Mouse (Mus musculus): Measurements from ENCODE around the gene Gm28230. TPM values are rescaled to one million over a fixed set of nuclear protein-coding genes. Genes with fewer than 3 reads are reported as not detected.

The Gm28230 gene
- total and polyA plus RNA-seq, 2 experiments from 2014 or later = not detected

- DNase-seq (ENCODE audit: low spot score) (no peak), ATAC-seq (ENCODE audit: low FRiP score) (no peak)
- Histone ChIP-seq H3K36me3 (ENCODE audit: insufficient read depth, low read length) (no peaks in the 10 kb centered on the region), H3K9me3 (ENCODE audit: low read length) (no peaks in the 10 kb centered on the region), H3K27me3 (ENCODE audit: insufficient read depth, low read length) (peaks cover 92% of the 10 kb centered on the region), H3K27ac (ENCODE audit: low read depth, low read length) (no peak within 1 kb of the TSS), H3K4me3 (ENCODE audit: low read depth, low read length) (peak within 1 kb of the TSS; percentile 19; the same call in 1 of the 2 replicates), H3K4me2 (ENCODE audit: low read depth, low read length, poor library complexity, severe bottlenecking) (peak within 1 kb of the TSS; percentile 28; the same call in 1 of the 2 replicates), H3K9ac (replicated peaks; ENCODE audit: low read length, poor library complexity, severe bottlenecking) (no peak within 1 kb of the TSS), H3K4me1 (ENCODE audit: insufficient read depth, low read length) (no peaks in the 10 kb centered on the region)
- no peak for TF ChIP-seq CTCF (IDR thresholded peaks at IDR 0.05)
- under 1% methylated on average over 65 of the region's 65 CpGs for WGBS
These were observed 14.6 kb upstream of the Gm28230 start, which contains the start of the genes Hoxd3 and Hoxd4 for GRCm38 (mm10) chr2:74711721-74712621. Hoxd3 (plus strand) TSS chr2:74711927. Hoxd4 (plus strand) TSS chr2:74711929.

GRCm38 (mm10) chr2:74713239-74714150 lies 13.0 kb upstream of the Gm28230 start:
- ATAC-seq (ENCODE audit: low FRiP score) = no peak
- Histone ChIP-seq H3K4me1 (ENCODE audit: insufficient read depth, low read length) (no peaks in the 10 kb centered on the region), H3K27me3 (ENCODE audit: insufficient read depth, low read length) (peaks cover 93% of the 10 kb centered on the region), H3K9ac (replicated peaks; ENCODE audit: low read length, poor library complexity, severe bottlenecking) (no peak overlapping the region), H3K9me3 (ENCODE audit: low read length) (no peaks in the 10 kb centered on the region), H3K4me2 (ENCODE audit: low read depth, low read length, poor library complexity, severe bottlenecking) (no peak overlapping the region), H3K4me3 (ENCODE audit: low read depth, low read length) (no peak overlapping the region), H3K27ac (ENCODE audit: low read depth, low read length) (no peak overlapping the region), H3K36me3 (ENCODE audit: insufficient read depth, low read length) (no peaks in the 10 kb centered on the region)
- no peak for TF ChIP-seq CTCF (IDR thresholded peaks at IDR 0.05)
- no peak for DNase-seq (ENCODE audit: low spot score)
- WGBS = 4% methylated on average over 19 of the region's 19 CpGs

GRCm38 (mm10) chr2:74714156-74714789 lies 12.3 kb upstream of the Gm28230 start:
- no peaks in the 10 kb centered on the region for H3K36me3 ChIP-seq (ENCODE audit: insufficient read depth, low read length)
- TF ChIP-seq CTCF (IDR thresholded peaks at IDR 0.05) = no peak
- no peaks in the 10 kb centered on the region for H3K9me3 ChIP-seq (ENCODE audit: low read length)
- H3K27me3 ChIP-seq (ENCODE audit: insufficient read depth, low read length) = peaks cover 93% of the 10 kb centered on the region
- no peak overlapping the region for H3K4me3 ChIP-seq (ENCODE audit: low read depth, low read length)
- H3K4me1 ChIP-seq (ENCODE audit: insufficient read depth, low read length) = no peaks in the 10 kb centered on the region
- ATAC-seq (ENCODE audit: low FRiP score) (no peak), DNase-seq (ENCODE audit: low spot score) (no peak)
- no peak overlapping the region for H3K4me2 ChIP-seq (ENCODE audit: low read depth, low read length, poor library complexity, severe bottlenecking)
- no peak overlapping the region for H3K9ac ChIP-seq (replicated peaks; ENCODE audit: low read length, poor library complexity, severe bottlenecking)
- WGBS = 4% methylated on average over 18 of the region's 18 CpGs
- no peak overlapping the region for H3K27ac ChIP-seq (ENCODE audit: low read depth, low read length)

GRCm38 (mm10) chr2:74714881-74715280 lies 11.6 kb upstream of the Gm28230 start:
- 2% methylated on average over 14 of the region's 14 CpGs for WGBS
- Histone ChIP-seq H3K9ac (replicated peaks; ENCODE audit: low read length, poor library complexity, severe bottlenecking) (no peak overlapping the region), H3K4me3 (ENCODE audit: low read depth, low read length) (no peak overlapping the region), H3K4me2 (ENCODE audit: low read depth, low read length, poor library complexity, severe bottlenecking) (no peak overlapping the region), H3K4me1 (ENCODE audit: insufficient read depth, low read length) (no peaks in the 10 kb centered on the region), H3K27ac (ENCODE audit: low read depth, low read length) (no peak overlapping the region), H3K9me3 (ENCODE audit: low read length) (no peaks in the 10 kb centered on the region), H3K27me3 (ENCODE audit: insufficient read depth, low read length) (peaks cover 93% of the 10 kb centered on the region), H3K36me3 (ENCODE audit: insufficient read depth, low read length) (no peaks in the 10 kb centered on the region)
- ATAC-seq (ENCODE audit: low FRiP score) = no peak
- no peak for TF ChIP-seq CTCF (IDR thresholded peaks at IDR 0.05)
- DNase-seq (ENCODE audit: low spot score) = no peak

GRCm38 (mm10) chr2:74715504-74716241 lies 10.9 kb upstream of the Gm28230 start:
- H3K4me1 ChIP-seq (ENCODE audit: insufficient read depth, low read length) = no peaks in the 10 kb centered on the region
- H3K4me2 ChIP-seq (ENCODE audit: low read depth, low read length, poor library complexity, severe bottlenecking) = peak overlapping the region; percentile 41
- 0 out of 2 replicates have a peak, but pooled peaks have one; percentile 27 for ATAC-seq (ENCODE audit: low FRiP score)
- H3K36me3 ChIP-seq (ENCODE audit: insufficient read depth, low read length) = no peaks in the 10 kb centered on the region
- H3K9ac ChIP-seq (replicated peaks; ENCODE audit: low read length, poor library complexity, severe bottlenecking) = no peak overlapping the region
- no peak overlapping the region for H3K27ac ChIP-seq (ENCODE audit: low read depth, low read length)
- TF ChIP-seq CTCF (IDR thresholded peaks at IDR 0.05) = peak; percentile 85
- H3K9me3 ChIP-seq (ENCODE audit: low read length) = no peaks in the 10 kb centered on the region
- peaks cover 91% of the 10 kb centered on the region for H3K27me3 ChIP-seq (ENCODE audit: insufficient read depth, low read length)
- DNase-seq (ENCODE audit: low spot score) = peak; percentile 92
- peak overlapping the region; percentile 12; the same call in 1 of the 2 replicates for H3K4me3 ChIP-seq (ENCODE audit: low read depth, low read length)
- 2% methylated on average over 26 of the region's 26 CpGs for WGBS
